8 mouse cellular contexts compared by ENCODE assay signal in the genomic region with DNA sequence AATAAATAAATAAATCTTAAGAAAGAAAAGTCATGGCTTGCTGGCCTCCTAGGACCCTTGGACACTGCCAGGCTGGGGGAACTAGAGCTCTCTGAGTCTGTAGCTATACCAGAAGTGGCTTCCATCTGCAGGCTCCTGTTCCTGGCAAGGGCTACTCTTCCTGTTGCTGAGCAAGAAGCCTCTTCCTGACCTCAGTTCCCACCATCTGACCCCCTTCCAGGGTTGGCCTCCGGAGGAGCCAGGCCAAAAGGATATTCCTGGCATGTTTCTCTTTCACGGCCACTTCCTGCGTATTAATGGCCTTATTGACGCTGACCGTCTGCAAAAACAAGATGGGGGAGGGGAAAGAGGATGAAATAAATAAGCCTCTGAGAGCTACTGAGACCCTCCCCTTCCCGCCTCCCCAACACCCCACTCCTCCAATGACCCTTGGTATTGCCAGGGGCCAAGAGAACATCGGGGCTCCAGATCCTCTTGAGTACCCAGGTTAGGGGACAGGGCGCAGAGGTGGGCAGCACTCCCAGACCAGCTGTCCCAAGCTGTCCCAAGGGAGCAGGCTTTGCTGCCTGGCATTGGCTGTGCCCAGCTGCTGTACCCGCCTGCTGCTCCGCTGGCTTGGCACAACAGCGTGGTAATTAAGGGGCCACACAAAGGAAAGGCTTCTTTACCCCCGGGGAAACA.
DNase-seq lines count a peak whose midpoint lies in the region; ATAC-seq and TF ChIP-seq lines count a peak whose summit lies in the region.

No protein-coding gene starts in this region.

- no peak for TF ChIP-seq CTCF in liver, postnatal 0 days (IDR thresholded peaks at IDR 0.05; ENCODE audit: low read depth)

- H3K9me3 ChIP-seq in neural tube, embryonic 11.5 days (ENCODE audit: control insufficient read depth, low read length): no peaks in the 10 kb centered on the region
- no peaks in the 10 kb centered on the region for H3K9me3 ChIP-seq in embryonic facial prominence, embryonic 15.5 days (replicated peaks)
- H3K9me3 ChIP-seq in heart, embryonic 12.5 days (replicated peaks): no peaks in the 10 kb centered on the region
- no peaks in the 10 kb centered on the region for H3K9me3 ChIP-seq in liver, postnatal 0 days (ENCODE audit: low read length)

- H3K4me2 ChIP-seq in neural tube, embryonic 11.5 days (ENCODE audit: low read depth): no peak overlapping the region
- H3K4me2 ChIP-seq in embryonic facial prominence, embryonic 15.5 days (replicated peaks): peak overlapping the region; percentile 10; the same call in 1 of the 2 replicates
- H3K4me2 ChIP-seq in heart, embryonic 12.5 days: no peak overlapping the region
- no peak overlapping the region for H3K4me2 ChIP-seq in liver, postnatal 0 days (ENCODE audit: low read depth, low read length)

- ATAC-seq in neural tube, embryonic 11.5 days (ENCODE audit: insufficient read depth, low FRiP score, low TSS enrichment): no peak
- ATAC-seq in embryonic facial prominence, embryonic 15.5 days (ENCODE audit: insufficient number of reproducible peaks, low FRiP score, low TSS enrichment, low read depth): peak; percentile 60
- ATAC-seq in heart, embryonic 12.5 days (ENCODE audit: insufficient number of reproducible peaks, low FRiP score): peak; percentile 54; the same call in 1 of the 2 replicates
- ATAC-seq in liver, postnatal 0 days: peak; percentile 53; the same call in 1 of the 2 replicates

- peaks cover 3% of the 10 kb centered on the region; the same call in 1 of the 2 replicates for H3K4me1 ChIP-seq in neural tube, embryonic 11.5 days (ENCODE audit: control insufficient read depth, insufficient read depth, low read length)
- peaks cover 9% of the 10 kb centered on the region for H3K4me1 ChIP-seq in embryonic facial prominence, embryonic 15.5 days
- H3K4me1 ChIP-seq in heart, embryonic 12.5 days (replicated peaks): peaks cover 8% of the 10 kb centered on the region
- peaks cover 6% of the 10 kb centered on the region; the same call in 1 of the 2 replicates for H3K4me1 ChIP-seq in liver, postnatal 0 days (ENCODE audit: insufficient read depth)

- H3K4me3 ChIP-seq in neural tube, embryonic 11.5 days (ENCODE audit: low read depth, low read length): no peak overlapping the region
- no peak overlapping the region for H3K4me3 ChIP-seq in embryonic facial prominence, embryonic 15.5 days (replicated peaks)
- no peak overlapping the region for H3K4me3 ChIP-seq in heart, embryonic 12.5 days
- no peak overlapping the region for H3K4me3 ChIP-seq in liver, postnatal 0 days (ENCODE audit: low read depth, low read length)

- peak; percentile 60 for TF ChIP-seq EP300 in liver, postnatal 0 days (IDR thresholded peaks at IDR 0.05; ENCODE audit: low read depth)

- peaks cover 9% of the 10 kb centered on the region; the same call in 1 of the 2 replicates for H3K36me3 ChIP-seq in neural tube, embryonic 11.5 days (ENCODE audit: control insufficient read depth, insufficient read depth, low read length)
- peaks cover 33% of the 10 kb centered on the region for H3K36me3 ChIP-seq in embryonic facial prominence, embryonic 15.5 days
- peaks cover 54% of the 10 kb centered on the region for H3K36me3 ChIP-seq in heart, embryonic 12.5 days
- no peaks in the 10 kb centered on the region for H3K36me3 ChIP-seq in liver, postnatal 0 days (replicated peaks; ENCODE audit: insufficient read depth, low read length)

- no peaks in the 10 kb centered on the region for H3K27me3 ChIP-seq in neural tube, embryonic 11.5 days (ENCODE audit: control insufficient read depth, insufficient read depth, low read length)
- H3K27me3 ChIP-seq in embryonic facial prominence, embryonic 15.5 days: no peaks in the 10 kb centered on the region
- no peaks in the 10 kb centered on the region for H3K27me3 ChIP-seq in heart, embryonic 12.5 days (replicated peaks)
- H3K27me3 ChIP-seq in liver, postnatal 0 days (ENCODE audit: insufficient read depth, low read length): no peaks in the 10 kb centered on the region

- no peak overlapping the region for H3K9ac ChIP-seq in neural tube, embryonic 11.5 days (ENCODE audit: low read length)
- H3K9ac ChIP-seq in embryonic facial prominence, embryonic 15.5 days: no peak overlapping the region
- H3K9ac ChIP-seq in heart, embryonic 12.5 days: no peak overlapping the region
- no peak overlapping the region for H3K9ac ChIP-seq in liver, postnatal 0 days (replicated peaks)

- peak; percentile 24 for DNase-seq in neural tube, embryonic 11.5 days (ENCODE audit: low spot score)
- DNase-seq in neural tube, embryonic 10.5 days (ENCODE audit: extremely low spot score, low spot score): no peak
- DNase-seq in kidney, postnatal 25 days: peak; percentile 69 to 88
- DNase-seq in liver, postnatal 0 days: peak; percentile 29
- DNase-seq in skeletal muscle tissue, adult 2 months (ENCODE audit: low read depth, low spot score): peak; percentile 89
- no peak for DNase-seq in B cell, adult 2 months

- H3K27ac ChIP-seq in neural tube, embryonic 11.5 days (ENCODE audit: low read depth, low read length): no peak overlapping the region
- H3K27ac ChIP-seq in embryonic facial prominence, embryonic 15.5 days (replicated peaks): peak overlapping the region; percentile 68
- peak overlapping the region; percentile 47 for H3K27ac ChIP-seq in heart, embryonic 12.5 days (ENCODE audit: poor library complexity, severe bottlenecking)
- peak overlapping the region; percentile 71 for H3K27ac ChIP-seq in liver, postnatal 0 days (ENCODE audit: low read depth)

- WGBS in neural tube, embryonic 11.5 days: 79% methylated on average over 12 of the region's 12 CpGs
- WGBS in embryonic facial prominence, embryonic 15.5 days: 49% methylated on average over 12 of the region's 12 CpGs
- WGBS in heart, embryonic 12.5 days: 77% methylated on average over 12 of the region's 12 CpGs
- 67% methylated on average over 12 of the region's 12 CpGs for WGBS in liver, postnatal 0 days (ENCODE audit: insufficient replicate concordance)

Comparison
In these comparisons a context has a peak if more than half of its experiments do, and no peak if none do; other contexts are left out.
1. DNase-seq: peak in neural tube, embryonic 11.5 days (single experiment), kidney, postnatal 25 days (2 of 2), liver, postnatal 0 days (single experiment) and skeletal muscle tissue, adult 2 months (single experiment); none in neural tube, embryonic 10.5 days (single experiment) and B cell, adult 2 months (0 of 2).